In the genomic region with DNA sequence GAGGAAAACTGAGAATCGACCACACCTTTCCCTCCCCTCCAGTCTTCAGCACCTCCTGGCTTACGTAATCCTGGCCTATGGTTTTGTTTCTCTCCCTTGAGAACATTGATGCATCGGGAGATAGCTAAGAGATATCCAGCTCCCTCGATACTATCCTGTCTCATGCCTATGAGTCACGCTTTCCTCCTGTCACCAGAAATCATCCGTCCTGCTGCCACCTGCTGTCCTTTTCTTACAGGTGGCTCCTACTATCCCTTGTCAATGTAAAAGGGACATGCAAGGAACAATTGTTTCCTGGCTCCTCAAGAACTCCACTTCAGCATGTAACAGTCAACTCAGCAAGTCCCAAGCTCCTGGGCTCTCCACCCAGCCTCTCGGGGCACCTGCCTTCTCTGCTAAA, we compare ENCODE assay signal across 15 mouse cellular contexts.
A peak's percentile ranks its signal among the peaks of the same experiment; 100 is the strongest.
DNase-seq lines count a peak whose midpoint lies in the region; ATAC-seq and TF ChIP-seq lines count a peak whose summit lies in the region.
"Had no signal": no experiment of that assay in that cellular context is flagged by ENCODE, and none has a peak within 500 bp of the region (broad histone marks: within the 10 kb centered on the region; RNA-seq: fewer than 3 reads in every experiment).

No protein-coding gene starts in this region.

- H3K27me3 ChIP-seq in kidney, postnatal 0 days (ENCODE audit: insufficient read depth, low read length) = no peaks in the 10 kb centered on the region
- peaks cover 26% of the 10 kb centered on the region for H3K27me3 ChIP-seq in CH12.LX (replicated peaks)
- H3K27me3 ChIP-seq in limb, embryonic 10.5 days (ENCODE audit: low read depth, poor library complexity, severe bottlenecking) = 0 out of 2 replicates have a peak, but pooled peaks cover 6% of the 10 kb centered on the region
- H3K27me3 ChIP-seq: embryonic facial prominence, embryonic 13.5 days had no signal

- TF ChIP-seq RAD21 in CH12.LX (IDR thresholded peaks at IDR 0.05; ENCODE audit: low read depth, low read length) = no peak; the same call in none of the 2 replicates

- no peak overlapping the region for H3K9ac ChIP-seq in kidney, postnatal 0 days (ENCODE audit: low read depth, low read length)
- H3K9ac ChIP-seq in CH12.LX (ENCODE audit: insufficient read depth, low read depth) = no peak overlapping the region
- H3K9ac ChIP-seq: embryonic facial prominence, embryonic 13.5 days had no signal

- H3K4me3 ChIP-seq in kidney, postnatal 0 days (replicated peaks; ENCODE audit: low read depth, low read length) = no peak overlapping the region
- no peak overlapping the region for H3K4me3 ChIP-seq in CH12.LX (replicated peaks in 1 of 3; ENCODE audit: low read depth in 2 of 3, low read length in 2 of 3, poor library complexity in 1 of 3)
- no peak overlapping the region for H3K4me3 ChIP-seq in limb, embryonic 10.5 days
- H3K4me3 ChIP-seq: embryonic facial prominence, embryonic 13.5 days; forebrain, embryonic 10.5 days had no signal

- no peak for DNase-seq in frontal cortex, postnatal 10 days (ENCODE audit: low spot score in 2 of 2)
- DNase-seq in kidney, postnatal 0 days (ENCODE audit: low spot score) = no peak
- no peak for DNase-seq in kidney, postnatal 25 days
- DNase-seq in CH12.LX (ENCODE audit: extremely low read depth) = no peak
- peak; percentile 28 for DNase-seq in limb, embryonic 10.5 days (ENCODE audit: low spot score)
- DNase-seq in right cerebral cortex, postnatal 4 days = no peak
- DNase-seq: cerebellum, adult 18-20 months; kidney, postnatal 10 days; layer of hippocampus, adult 9-11 months; lung, adult 2 months; spleen, adult 18-20 months; thymus, postnatal 36 days had no signal

- H3K36me3 ChIP-seq in kidney, postnatal 0 days (ENCODE audit: insufficient read depth, low read length) = no peaks in the 10 kb centered on the region
- H3K36me3 ChIP-seq in CH12.LX (replicated peaks in 1 of 2; ENCODE audit: control insufficient read depth in 1 of 2, insufficient read depth in 1 of 2, low read length in 1 of 2) = no peaks in the 10 kb centered on the region
- no peaks in the 10 kb centered on the region for H3K36me3 ChIP-seq in limb, embryonic 10.5 days
- H3K36me3 ChIP-seq: embryonic facial prominence, embryonic 13.5 days; forebrain, embryonic 10.5 days had no signal

- ATAC-seq in frontal cortex, adult (ENCODE audit: low TSS enrichment) = peak; percentile 50; the same call in 1 of the 2 replicates
- ATAC-seq in kidney, postnatal 0 days (replicated peaks; ENCODE audit: low FRiP score, low read depth) = no peak

- H3K9me3 ChIP-seq in kidney, postnatal 0 days (replicated peaks; ENCODE audit: low read length) = no peaks in the 10 kb centered on the region
- H3K9me3 ChIP-seq in CH12.LX (replicated peaks; ENCODE audit: low read length) = no peaks in the 10 kb centered on the region
- H3K9me3 ChIP-seq in limb, embryonic 10.5 days (replicated peaks) = no peaks in the 10 kb centered on the region
- H3K9me3 ChIP-seq: embryonic facial prominence, embryonic 13.5 days; forebrain, embryonic 10.5 days had no signal

- in situ Hi-C loops in CH12.LX (cut with MboI; ENCODE audit: low pct_ligation_motif_present, low pct_unique_long_range_greater_than_20kb, low sequenced_read_pairs) = no loop called here

- H3K4me1 ChIP-seq in kidney, postnatal 0 days (replicated peaks; ENCODE audit: insufficient read depth, low read length) = no peaks in the 10 kb centered on the region
- H3K4me1 ChIP-seq in CH12.LX (ENCODE audit: control insufficient read depth in 1 of 2, insufficient read depth in 2 of 2) = no peaks in the 10 kb centered on the region
- peaks cover 38% of the 10 kb centered on the region for H3K4me1 ChIP-seq in limb, embryonic 10.5 days

- peak; percentile 38; the same call in 1 of the 2 replicates for TF ChIP-seq CTCF in kidney, postnatal 0 days (IDR thresholded peaks at IDR 0.05; ENCODE audit: low read depth)
- TF ChIP-seq CTCF in CH12.LX (conservative IDR thresholded peaks at IDR 0.05 in 1 of 2, IDR thresholded peaks at IDR 0.05 in 1 of 2; ENCODE audit: low read depth in 2 of 2, low read length in 2 of 2) = no peak

- H3K79me2 ChIP-seq in CH12.LX (replicated peaks; ENCODE audit: control insufficient read depth, extremely low read depth, insufficient read depth, poor library complexity, severe bottlenecking) = no peaks in the 10 kb centered on the region

- no peak for TF ChIP-seq EP300 in CH12.LX (IDR thresholded peaks at IDR 0.05; ENCODE audit: low read length)

- 65% methylated on average over 7 of the region's 7 CpGs for WGBS in kidney, postnatal 0 days
- 80% methylated on average over 7 of the region's 7 CpGs for WGBS in limb, embryonic 10.5 days

- no peak overlapping the region for H3K27ac ChIP-seq in kidney, postnatal 0 days
- H3K27ac ChIP-seq in CH12.LX (ENCODE audit: insufficient read depth, low read depth) = no peak overlapping the region
- no peak overlapping the region for H3K27ac ChIP-seq in limb, embryonic 10.5 days
- H3K27ac ChIP-seq: embryonic facial prominence, embryonic 13.5 days; forebrain, embryonic 10.5 days had no signal

- dilution Hi-C loops in CH12.LX (cut with MboI; ENCODE audit: extremely low pct_ligation_motif_present, extremely low pct_unique_long_range_greater_than_20kb, low sequenced_read_pairs) = no loop called here

- no peak for TF ChIP-seq POLR2A in CH12.LX (IDR thresholded peaks at IDR 0.05; ENCODE audit: low read depth, low read length)

- H3K4me2 ChIP-seq in kidney, postnatal 0 days (ENCODE audit: low read length) = no peak overlapping the region
- no peak overlapping the region for H3K4me2 ChIP-seq in CH12.LX (ENCODE audit: insufficient read depth, low read depth, poor library complexity, severe bottlenecking)
- H3K4me2 ChIP-seq: embryonic facial prominence, embryonic 13.5 days had no signal

TF ChIP-seq in CH12.LX, 34 proteins besides CTCF, POLR2A, EP300 and RAD21:
- peak; percentile 35; the same call in 1 of the 2 replicates for TF ChIP-seq JUND (conservative IDR thresholded peaks at IDR 0.05; ENCODE audit: low read depth, low read length)
- no peak for TF ChIP-seq MAX (IDR thresholded peaks at IDR 0.05; ENCODE audit: low read length)
